Mouse (Mus musculus): ENCODE measurements around the gene Fnip1. TPM values are rescaled to one million over a fixed set of nuclear protein-coding genes. Genes with fewer than 3 reads are reported as not detected.

Fnip1 gene
- polyA plus RNA-seq, 1 experiment from 2014 or later: 8.5 TPM

- ATAC-seq: no peak
- H3K4me1 ChIP-seq (ENCODE audit: control insufficient read depth, insufficient read depth, low read depth, low read length): no peaks in the 10 kb centered on the region
- no peak overlapping the region for H3K9ac ChIP-seq (ENCODE audit: low read depth, low read length)
- H3K4me2 ChIP-seq (ENCODE audit: low read length): no peak overlapping the region
- peaks cover 5% of the 10 kb centered on the region for H3K36me3 ChIP-seq (ENCODE audit: control insufficient read depth, insufficient read depth, low read length)
- 93% methylated on average over 3 of the region's 3 CpGs for WGBS
- no peak overlapping the region for H3K27ac ChIP-seq (ENCODE audit: low read depth, low read length)
- no peak overlapping the region for H3K4me3 ChIP-seq (ENCODE audit: low read length)
- H3K9me3 ChIP-seq (ENCODE audit: control insufficient read depth, low read length): no peaks in the 10 kb centered on the region
- H3K27me3 ChIP-seq (replicated peaks; ENCODE audit: control insufficient read depth, insufficient read depth, low read length): no peaks in the 10 kb centered on the region
Measured at GRCm38 (mm10) chr11:54486041-54486440, 48.0 kb downstream of the Fnip1 start.

- WGBS: 100% methylated on average over 1 of the region's 1 CpGs
- Histone ChIP-seq H3K9me3 (ENCODE audit: control insufficient read depth, low read length) (no peaks in the 10 kb centered on the region), H3K4me3 (ENCODE audit: low read length) (no peak overlapping the region), H3K4me2 (ENCODE audit: low read length) (no peak overlapping the region), H3K27me3 (replicated peaks; ENCODE audit: control insufficient read depth, insufficient read depth, low read length) (no peaks in the 10 kb centered on the region), H3K36me3 (ENCODE audit: control insufficient read depth, insufficient read depth, low read length) (peaks cover 2% of the 10 kb centered on the region), H3K27ac (ENCODE audit: low read depth, low read length) (no peak overlapping the region), H3K4me1 (ENCODE audit: control insufficient read depth, insufficient read depth, low read depth, low read length) (no peaks in the 10 kb centered on the region), H3K9ac (ENCODE audit: low read depth, low read length) (no peak overlapping the region)
- no peak for ATAC-seq
Measured at GRCm38 (mm10) chr11:54491946-54492558, 54.1 kb downstream of the Fnip1 start.

GRCm38 (mm10) chr11:54492559-54492958, 54.6 kb downstream of the Fnip1 start:
- Histone ChIP-seq H3K9ac (ENCODE audit: low read depth, low read length) (no peak overlapping the region), H3K27me3 (replicated peaks; ENCODE audit: control insufficient read depth, insufficient read depth, low read length) (no peaks in the 10 kb centered on the region), H3K4me3 (ENCODE audit: low read length) (no peak overlapping the region), H3K27ac (ENCODE audit: low read depth, low read length) (no peak overlapping the region), H3K4me2 (ENCODE audit: low read length) (no peak overlapping the region), H3K36me3 (ENCODE audit: control insufficient read depth, insufficient read depth, low read length) (peaks cover under 1% of the 10 kb centered on the region), H3K9me3 (ENCODE audit: control insufficient read depth, low read length) (no peaks in the 10 kb centered on the region), H3K4me1 (ENCODE audit: control insufficient read depth, insufficient read depth, low read depth, low read length) (no peaks in the 10 kb centered on the region)
- ATAC-seq: no peak
- 89% methylated on average over 4 of the region's 4 CpGs for WGBS

- peaks cover 16% of the 10 kb centered on the region for H3K36me3 ChIP-seq (ENCODE audit: control insufficient read depth, insufficient read depth, low read length)
- H3K4me2 ChIP-seq (ENCODE audit: low read length): no peak overlapping the region
- no peak overlapping the region for H3K27ac ChIP-seq (ENCODE audit: low read depth, low read length)
- no peak overlapping the region for H3K4me3 ChIP-seq (ENCODE audit: low read length)
- H3K9me3 ChIP-seq (ENCODE audit: control insufficient read depth, low read length): no peaks in the 10 kb centered on the region
- H3K9ac ChIP-seq (ENCODE audit: low read depth, low read length): no peak overlapping the region
- 94% methylated on average over 5 of the region's 5 CpGs for WGBS
- no peaks in the 10 kb centered on the region for H3K4me1 ChIP-seq (ENCODE audit: control insufficient read depth, insufficient read depth, low read depth, low read length)
- H3K27me3 ChIP-seq (replicated peaks; ENCODE audit: control insufficient read depth, insufficient read depth, low read length): no peaks in the 10 kb centered on the region
- no peak for ATAC-seq
Measured at GRCm38 (mm10) chr11:54499838-54500237, 61.8 kb downstream of the Fnip1 start.

GRCm38 (mm10) chr11:54502546-54503245, 64.7 kb downstream of the Fnip1 start:
- Histone ChIP-seq H3K9ac (ENCODE audit: low read depth, low read length) (no peak overlapping the region), H3K4me1 (ENCODE audit: control insufficient read depth, insufficient read depth, low read depth, low read length) (no peaks in the 10 kb centered on the region), H3K4me2 (ENCODE audit: low read length) (no peak overlapping the region), H3K27me3 (replicated peaks; ENCODE audit: control insufficient read depth, insufficient read depth, low read length) (no peaks in the 10 kb centered on the region), H3K9me3 (ENCODE audit: control insufficient read depth, low read length) (no peaks in the 10 kb centered on the region), H3K4me3 (ENCODE audit: low read length) (no peak overlapping the region), H3K36me3 (ENCODE audit: control insufficient read depth, insufficient read depth, low read length) (peaks cover 20% of the 10 kb centered on the region), H3K27ac (ENCODE audit: low read depth, low read length) (no peak overlapping the region)
- WGBS: 95% methylated on average over 4 of the region's 4 CpGs
- ATAC-seq: no peak

DNA sequence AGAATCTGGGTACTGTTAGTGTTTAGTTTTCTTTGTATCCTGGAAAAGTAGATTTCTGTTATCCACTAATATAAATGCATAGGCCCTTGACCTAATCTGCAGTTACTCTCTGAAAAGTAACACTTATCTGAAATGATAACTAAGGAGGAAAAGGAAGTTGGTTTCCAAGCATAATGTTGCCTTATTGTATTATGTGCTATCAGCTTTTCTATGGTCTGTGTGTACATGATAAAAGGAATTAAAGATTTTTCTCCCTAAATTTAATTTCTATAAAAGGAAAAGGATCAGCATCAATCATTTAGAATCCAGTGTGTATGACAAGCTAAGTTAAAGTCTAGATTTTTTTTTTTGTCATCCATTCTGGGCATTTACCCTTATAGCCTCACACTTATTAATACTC, 75.6 kb downstream of the Fnip1 start:
- Histone ChIP-seq H3K27ac (ENCODE audit: low read depth, low read length) (no peak overlapping the region), H3K4me1 (ENCODE audit: control insufficient read depth, insufficient read depth, low read depth, low read length) (no peaks in the 10 kb centered on the region), H3K4me2 (ENCODE audit: low read length) (no peak overlapping the region), H3K9ac (ENCODE audit: low read depth, low read length) (no peak overlapping the region), H3K4me3 (ENCODE audit: low read length) (no peak overlapping the region), H3K27me3 (replicated peaks; ENCODE audit: control insufficient read depth, insufficient read depth, low read length) (no peaks in the 10 kb centered on the region), H3K9me3 (ENCODE audit: control insufficient read depth, low read length) (no peaks in the 10 kb centered on the region), H3K36me3 (ENCODE audit: control insufficient read depth, insufficient read depth, low read length) (peaks cover 7% of the 10 kb centered on the region; the same call in 1 of the 2 replicates)
- no peak for ATAC-seq

- Histone ChIP-seq H3K36me3 (ENCODE audit: control insufficient read depth, insufficient read depth, low read length) (no peaks in the 10 kb centered on the region), H3K9me3 (ENCODE audit: control insufficient read depth, low read length) (no peaks in the 10 kb centered on the region), H3K4me3 (ENCODE audit: low read length) (peak overlapping the region; percentile 97), H3K4me1 (ENCODE audit: control insufficient read depth, insufficient read depth, low read depth, low read length) (peaks cover 12% of the 10 kb centered on the region), H3K27ac (ENCODE audit: low read depth, low read length) (peak overlapping the region; percentile 90), H3K9ac (ENCODE audit: low read depth, low read length) (peak overlapping the region; percentile 73), H3K4me2 (ENCODE audit: low read length) (peak overlapping the region; percentile 84), H3K27me3 (replicated peaks; ENCODE audit: control insufficient read depth, insufficient read depth, low read length) (no peaks in the 10 kb centered on the region)
- ATAC-seq: no peak
- WGBS: 3% methylated on average over 18 of the region's 18 CpGs
Measured at GRCm38 (mm10) chr11:54521927-54522528, 84.0 kb downstream of the Fnip1 start.

GRCm38 (mm10) chr11:54522529-54523430, 84.8 kb downstream of the Fnip1 start, which contains the start of gene Rapgef6:
Rapgef6 (plus strand) TSS chr11:54522847.
- peak within 1 kb of the TSS; percentile 85 for H3K9ac ChIP-seq (ENCODE audit: low read depth, low read length)
- peak within 1 kb of the TSS; percentile 88 for H3K4me2 ChIP-seq (ENCODE audit: low read length)
- no peaks in the 10 kb centered on the region for H3K27me3 ChIP-seq (replicated peaks; ENCODE audit: control insufficient read depth, insufficient read depth, low read length)
- H3K4me3 ChIP-seq (ENCODE audit: low read length): peak within 1 kb of the TSS; percentile 97
- peak; percentile 98 for ATAC-seq
- WGBS: under 1% methylated on average over 73 of the region's 73 CpGs
- H3K27ac ChIP-seq (ENCODE audit: low read depth, low read length): peak within 1 kb of the TSS; percentile 90
- peaks cover 12% of the 10 kb centered on the region for H3K4me1 ChIP-seq (ENCODE audit: control insufficient read depth, insufficient read depth, low read depth, low read length)
- no peaks in the 10 kb centered on the region for H3K9me3 ChIP-seq (ENCODE audit: control insufficient read depth, low read length)
- no peaks in the 10 kb centered on the region for H3K36me3 ChIP-seq (ENCODE audit: control insufficient read depth, insufficient read depth, low read length)

Measured in hindbrain, embryonic 16.5 days (tissue).